Mouse (Mus musculus) thymus, adult 2 months (tissue): ENCODE data around the gene Saa3.

Experiments
- CTCF ChIP-seq: fragments of 200-500 bp; IDR thresholded peaks from 2 replicates; pipeline ENCODE4 v1.5.1; 2012; ENCODE audit warnings: mild to moderate bottlenecking, control low read depth, low read length, moderate library complexity, borderline replicate concordance; ENCODE audit not compliant: control insufficient read depth, poor library complexity, insufficient read depth; ENCODE audit errors: extremely low read depth
- POLR2A ChIP-seq: fragments of 200-500 bp; IDR thresholded peaks from 2 replicates; pipeline ENCODE4 v1.6.1; 2012; ENCODE audit warnings: mild to moderate bottlenecking, low read length, control low read depth, moderate library complexity; ENCODE audit not compliant: control insufficient read depth, poor library complexity, insufficient read depth; ENCODE audit errors: extremely low read depth

GRCm38 (mm10) chr7:46724396-46724795 lies 8.9 kb upstream of the Saa3 start:
- TF ChIP-seq POLR2A (no peak), CTCF (no peak)
